Mouse (Mus musculus) brain, embryonic 14.5 days (tissue): ENCODE measurements around the gene Tmem114. TPM values are rescaled to one million over a fixed set of nuclear protein-coding genes. Genes with fewer than 3 reads are reported as not detected.
A peak's percentile ranks its signal among the peaks of the same experiment; 100 is the strongest.

Experiments
- DNase-seq: peaks from one replicate; pipeline ENCODE4 v3.0.0-alpha.2; 2011; ENCODE audit warnings: low read depth
- CTCF ChIP-seq: fragments of 200-500 bp; IDR thresholded peaks from 2 replicates; pipeline ENCODE4 v1.5.1; 2012; ENCODE audit warnings: inconsistent platforms, mild to moderate bottlenecking, moderate library complexity, borderline replicate concordance; ENCODE audit not compliant: insufficient read depth, insufficient read length; ENCODE audit errors: extremely low read depth
- POLR2A ChIP-seq: fragments of 200-500 bp; IDR thresholded peaks from 2 replicates; pipeline ENCODE4 v1.6.1; 2012; ENCODE audit warnings: mild to moderate bottlenecking, inconsistent platforms, borderline replicate concordance; ENCODE audit not compliant: poor library complexity, insufficient read depth, insufficient read length, severe bottlenecking; ENCODE audit errors: extremely low read depth
- polyA plus RNA-seq: library from polyadenylated mRNA; depleted of rRNA; stranded (reverse); fragments of >200 nt; gene quantifications from 2 replicates; pipeline ENCODE4 v1.2.3, GENCODE M21; 2012; rRNA removed

The Tmem114 gene
- polyA plus RNA-seq: 0.09 and 0.25 TPM in 2 replicates

DNA sequence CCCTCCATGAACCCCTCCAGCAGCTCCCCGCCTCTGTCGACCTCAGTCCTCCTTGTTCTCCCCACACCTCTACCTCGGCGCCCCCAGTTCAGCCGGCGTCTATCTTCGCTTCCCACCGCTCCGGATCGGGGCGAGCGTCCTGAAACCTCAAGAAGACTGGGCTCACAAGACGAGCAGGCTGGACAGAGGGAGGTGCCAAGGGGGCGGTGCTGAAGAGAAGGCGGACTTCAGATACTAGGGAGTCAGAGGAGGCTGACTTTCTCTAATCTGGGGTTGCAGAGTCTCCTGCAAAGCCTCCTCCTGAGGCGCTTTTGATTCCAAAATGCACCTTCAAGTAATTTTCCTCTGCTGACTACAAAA is at the start of gene Tmem114:
TSS of gene Tmem114 (minus strand) at position 166 of the 360 bp plus-strand sequence.
- no peak for TF ChIP-seq POLR2A
- DNase-seq: peak; percentile 22

- TF ChIP-seq CTCF: peak; percentile 34; the same call in 1 of the 2 replicates
- TF ChIP-seq POLR2A: peak; percentile 85
- DNase-seq: peak; percentile 96
Observed at GRCm38 (mm10) chr16:8470603-8471481, 45.9 kb upstream of the Tmem114 start, which contains the start of gene Mettl22. Gene Mettl22 (plus strand): TSS chr16:8470788.

DNA sequence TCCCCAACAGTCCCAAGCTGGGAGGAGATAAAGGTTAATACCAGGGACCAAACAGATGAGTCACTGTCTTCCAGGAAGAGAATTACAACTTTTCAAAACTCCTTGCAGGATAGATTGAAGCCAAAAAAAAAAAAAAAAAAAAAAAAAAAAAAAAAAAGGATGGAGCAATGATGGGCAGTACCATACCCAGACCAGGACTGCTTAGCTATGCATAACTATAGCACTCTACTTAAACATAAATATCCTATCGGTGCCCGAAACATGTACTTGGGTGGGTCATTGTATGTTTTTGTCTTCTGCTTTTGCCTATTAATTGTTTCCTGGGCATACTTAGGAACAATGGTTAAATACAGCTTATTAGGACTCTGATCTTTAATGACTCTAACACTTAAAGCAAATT is 45.2 kb upstream of the Tmem114 start:
- DNase-seq: no peak
- TF ChIP-seq POLR2A (no peak), CTCF (no peak)

- no peak for TF ChIP-seq POLR2A
- TF ChIP-seq CTCF: peak; percentile 80
Observed at GRCm38 (mm10) chr16:8459098-8459497, 34.2 kb upstream of the Tmem114 start.

DNA sequence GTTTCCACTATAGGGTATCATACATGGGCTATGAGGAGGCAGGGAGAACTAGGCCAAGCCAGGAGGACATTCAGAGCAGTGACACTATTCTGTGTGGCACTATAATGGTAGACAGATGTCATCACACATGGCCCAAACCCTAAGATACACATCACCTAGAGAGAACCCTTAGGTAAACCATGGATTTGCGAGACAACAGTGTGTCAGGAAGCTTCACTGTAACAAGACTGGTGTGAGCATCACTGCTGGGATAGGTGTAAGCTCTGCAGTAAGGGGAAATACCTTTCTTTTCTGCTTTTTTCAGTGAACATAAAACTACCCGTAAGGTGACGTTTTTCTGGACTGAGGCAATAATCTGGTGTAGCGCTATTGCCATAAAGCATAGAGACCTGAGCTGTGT is 33.5 kb upstream of the Tmem114 start:
- DNase-seq: no peak
- TF ChIP-seq POLR2A: no peak
- TF ChIP-seq CTCF: no peak

More at GRCm38 (mm10) chr16:8459098-8459497, 34.2 kb upstream of the Tmem114 start:
- DNase-seq: peak; percentile 59

GRCm38 (mm10) chr16:8455221-8455620 is 30.3 kb upstream of the Tmem114 start:
- no peak for TF ChIP-seq POLR2A
- no peak for TF ChIP-seq CTCF
- no peak for DNase-seq

GRCm38 (mm10) chr16:8453301-8453700 is 28.4 kb upstream of the Tmem114 start:
- DNase-seq: no peak
- TF ChIP-seq CTCF (no peak), POLR2A (no peak)

- TF ChIP-seq CTCF (no peak), POLR2A (no peak)
- DNase-seq: no peak
Observed at GRCm38 (mm10) chr16:8446256-8446655, 21.3 kb upstream of the Tmem114 start.

GRCm38 (mm10) chr16:8444911-8445310 is 20.0 kb upstream of the Tmem114 start:
- TF ChIP-seq CTCF: no peak
- no peak for TF ChIP-seq POLR2A
- no peak for DNase-seq

- DNase-seq: no peak
- TF ChIP-seq CTCF (no peak), POLR2A (no peak)
Observed at GRCm38 (mm10) chr16:8432616-8433015, 7.7 kb upstream of the Tmem114 start.

DNA sequence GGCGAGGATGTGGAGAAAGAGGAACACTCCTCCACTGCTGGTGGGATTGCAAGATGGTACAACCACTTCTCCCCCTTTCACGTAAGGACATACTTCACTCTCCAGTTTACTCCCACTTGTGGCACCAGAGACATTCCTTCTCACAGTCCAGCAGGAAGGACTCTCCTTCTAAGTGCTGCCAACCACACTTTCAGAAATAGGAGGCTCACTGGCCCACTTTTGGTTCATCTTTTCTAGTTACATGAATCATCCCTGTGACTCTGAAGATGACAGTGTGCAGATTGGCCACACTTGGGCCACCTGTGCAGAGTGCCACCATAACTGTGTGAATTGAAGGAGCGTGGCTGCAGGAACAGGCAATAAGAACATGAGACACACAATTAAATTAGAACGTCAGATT is 4.6 kb upstream of the Tmem114 start:
- DNase-seq: no peak
- TF ChIP-seq CTCF: no peak
- TF ChIP-seq POLR2A: no peak

- DNase-seq: no peak
- no peak for TF ChIP-seq CTCF
- TF ChIP-seq POLR2A: no peak
Observed at GRCm38 (mm10) chr16:8425736-8426135, 800 bp upstream of the Tmem114 start.

GRCm38 (mm10) chr16:8424161-8424970 is 570 bp downstream of the Tmem114 start:
- DNase-seq: no peak
- TF ChIP-seq POLR2A (no peak), CTCF (no peak)
